Mouse (Mus musculus): ENCODE measurements around the gene Fbxo41. TPM values are rescaled to one million over a fixed set of nuclear protein-coding genes. Genes with fewer than 3 reads are reported as not detected.

Gene Fbxo41
- total RNA-seq (2021), result 1 to 10 TPM; 2.2 to 2.5 TPM
- long read RNA-seq, experiment 1, partial matches to known transcripts, result 0 of 2 reads
- long read RNA-seq, experiment 1, other reads (novel, unspliced or antisense), result 2 of 2 reads
- long read RNA-seq, experiment 2, result 0 reads

GRCm38 (mm10) chr6:85502911-85503250 lies at the start of gene Fbxo41:
Gene Fbxo41 (minus strand): TSS chr6:85502994.
- no peak for DNase-seq (ENCODE audit: low spot score in 2 of 2)

- no peak for DNase-seq (ENCODE audit: low spot score in 2 of 2)
These were observed 44.8 kb upstream of the Fbxo41 start for GRCm38 (mm10) chr6:85547642-85548041.

DNA sequence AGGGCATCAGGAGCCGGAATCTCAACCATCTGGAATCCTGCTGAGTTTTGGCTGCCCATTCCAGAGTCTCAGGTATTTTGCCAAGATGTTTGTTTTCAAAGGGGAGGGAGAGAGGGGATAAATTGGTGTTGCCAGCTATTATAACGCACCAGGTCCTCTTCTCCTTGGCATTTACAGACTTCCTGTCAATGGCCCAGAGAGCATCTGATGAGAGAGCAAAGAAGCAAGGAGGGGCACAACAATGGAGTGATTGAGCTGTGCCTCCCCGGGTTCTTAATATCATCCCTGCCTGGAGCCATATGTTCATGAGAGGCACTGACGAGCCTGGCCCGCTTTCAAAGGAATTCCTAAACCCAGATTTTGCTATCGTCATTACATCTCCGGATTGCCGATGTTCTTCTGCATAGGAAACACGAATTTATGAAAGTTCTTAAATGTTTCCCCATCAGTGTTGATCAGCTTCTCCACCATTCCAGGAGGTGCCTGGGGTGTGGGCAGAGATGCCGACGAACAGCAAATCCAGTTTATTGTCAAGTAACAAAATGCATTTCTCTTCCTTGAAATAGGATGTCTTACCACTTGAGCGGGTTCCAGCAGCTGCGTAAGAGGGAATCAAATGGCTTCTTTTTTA lies 41.6 kb upstream of the Fbxo41 start:
- DNase-seq (ENCODE audit: low spot score in 2 of 2), result no peak

- no peak for DNase-seq (ENCODE audit: low spot score in 2 of 2)
These were observed 40.8 kb upstream of the Fbxo41 start for GRCm38 (mm10) chr6:85543351-85544175.

DNA sequence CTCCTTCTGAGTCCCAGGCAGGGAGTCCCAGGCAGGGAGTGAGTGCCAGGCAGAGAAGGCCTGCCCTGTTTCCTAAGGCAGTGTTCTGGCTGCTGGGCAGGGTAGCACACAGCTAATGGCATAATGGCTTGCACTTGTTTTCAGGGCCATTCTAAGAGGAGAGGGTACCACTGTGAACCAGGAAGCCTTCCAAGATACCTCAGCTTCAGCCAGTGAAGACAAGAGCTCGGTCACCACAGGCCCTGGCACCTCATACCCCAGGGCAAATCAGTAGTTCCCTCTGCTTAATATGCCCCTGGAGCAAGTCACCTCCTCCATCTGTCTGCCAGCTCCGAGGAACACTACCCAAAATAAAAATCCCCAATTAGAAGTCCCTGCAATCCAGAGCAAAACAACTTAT lies 20.0 kb upstream of the Fbxo41 start:
- DNase-seq (ENCODE audit: low spot score in 2 of 2), result no peak

- DNase-seq (ENCODE audit: low spot score in 2 of 2), result no peak
These were observed 19.2 kb upstream of the Fbxo41 start for GRCm38 (mm10) chr6:85522026-85522425.

DNA sequence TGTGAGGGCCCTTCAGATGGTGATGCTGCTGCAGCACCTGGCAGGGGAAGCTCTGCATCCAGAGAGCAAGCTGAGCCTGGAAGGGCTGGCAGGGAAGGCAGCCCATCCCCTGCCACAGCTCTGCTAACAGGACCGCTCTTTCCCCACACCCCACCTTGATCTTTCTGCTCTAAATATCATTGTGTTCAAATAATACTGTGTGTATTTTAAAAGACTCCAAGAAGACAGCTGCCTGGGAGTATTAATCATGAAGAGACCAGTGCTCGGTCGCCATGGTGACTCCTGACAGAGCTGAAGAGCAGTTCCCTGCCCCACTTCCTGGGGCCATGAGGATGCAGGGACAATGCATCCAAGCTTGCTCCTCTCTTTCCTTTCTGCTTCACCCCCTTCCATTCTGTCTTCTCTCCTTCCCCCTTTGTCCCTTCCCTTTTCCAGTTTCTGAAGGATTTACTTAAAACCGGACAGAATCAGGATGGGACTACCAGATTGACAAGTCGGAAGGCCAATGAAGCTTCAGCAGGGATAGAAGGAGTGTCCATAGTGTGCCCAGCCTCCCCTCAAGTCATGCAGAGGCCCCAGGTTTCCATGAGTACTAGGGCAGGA lies 15.4 kb upstream of the Fbxo41 start:
- no peak for DNase-seq (ENCODE audit: low spot score in 2 of 2)

- no peak for DNase-seq (ENCODE audit: low spot score in 2 of 2)
These were observed 13.1 kb upstream of the Fbxo41 start for GRCm38 (mm10) chr6:85515941-85516340.

DNA sequence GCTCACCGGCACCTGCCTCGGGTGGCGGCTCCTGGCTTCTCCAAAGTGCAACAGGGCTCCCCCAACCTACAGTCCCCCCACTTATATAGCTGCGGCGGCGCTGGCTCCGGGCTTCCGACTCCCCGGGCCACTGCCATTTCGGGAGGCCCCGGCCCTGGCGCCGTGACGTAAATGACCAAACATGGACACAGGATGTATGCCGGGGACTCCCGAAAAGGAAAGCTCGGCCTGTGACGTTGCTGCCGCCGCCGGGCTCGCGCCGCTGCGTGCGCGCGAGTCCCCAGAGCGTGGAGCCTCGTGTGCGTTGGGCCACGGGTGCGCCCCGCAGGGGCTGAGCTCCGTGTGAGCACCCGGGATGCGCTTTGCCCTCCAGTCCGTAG lies 10.7 kb upstream of the Fbxo41 start, which contains the start of gene Egr4:
Gene Egr4 (minus strand): TSS at position 59 of the 380 bp plus-strand sequence.
- no peak for DNase-seq (ENCODE audit: low spot score in 2 of 2)

GRCm38 (mm10) chr6:85512577-85513530 lies 10.1 kb upstream of the Fbxo41 start:
- DNase-seq (ENCODE audit: low spot score in 2 of 2), result no peak

DNA sequence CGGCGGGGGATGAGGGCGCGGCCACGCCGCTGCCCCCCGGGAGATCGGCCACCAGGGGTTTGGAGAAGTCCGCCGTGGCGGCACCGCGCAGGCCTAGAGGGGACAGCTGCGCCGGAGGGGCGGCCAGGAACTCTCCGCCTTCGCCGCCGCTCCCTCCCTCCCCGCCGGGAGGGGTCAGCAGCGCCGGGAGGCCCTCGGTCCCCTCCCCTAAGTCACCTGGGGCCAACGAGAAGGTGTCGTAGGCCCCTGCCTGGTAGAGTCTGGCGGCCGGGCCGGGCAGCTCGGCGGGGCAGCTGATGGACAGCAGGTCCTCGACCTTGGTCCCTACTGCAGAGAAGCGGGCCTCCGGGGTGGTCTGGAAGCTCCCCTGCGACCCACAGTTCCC lies 9.3 kb upstream of the Fbxo41 start:
- no peak for DNase-seq (ENCODE audit: low spot score in 2 of 2)

DNA sequence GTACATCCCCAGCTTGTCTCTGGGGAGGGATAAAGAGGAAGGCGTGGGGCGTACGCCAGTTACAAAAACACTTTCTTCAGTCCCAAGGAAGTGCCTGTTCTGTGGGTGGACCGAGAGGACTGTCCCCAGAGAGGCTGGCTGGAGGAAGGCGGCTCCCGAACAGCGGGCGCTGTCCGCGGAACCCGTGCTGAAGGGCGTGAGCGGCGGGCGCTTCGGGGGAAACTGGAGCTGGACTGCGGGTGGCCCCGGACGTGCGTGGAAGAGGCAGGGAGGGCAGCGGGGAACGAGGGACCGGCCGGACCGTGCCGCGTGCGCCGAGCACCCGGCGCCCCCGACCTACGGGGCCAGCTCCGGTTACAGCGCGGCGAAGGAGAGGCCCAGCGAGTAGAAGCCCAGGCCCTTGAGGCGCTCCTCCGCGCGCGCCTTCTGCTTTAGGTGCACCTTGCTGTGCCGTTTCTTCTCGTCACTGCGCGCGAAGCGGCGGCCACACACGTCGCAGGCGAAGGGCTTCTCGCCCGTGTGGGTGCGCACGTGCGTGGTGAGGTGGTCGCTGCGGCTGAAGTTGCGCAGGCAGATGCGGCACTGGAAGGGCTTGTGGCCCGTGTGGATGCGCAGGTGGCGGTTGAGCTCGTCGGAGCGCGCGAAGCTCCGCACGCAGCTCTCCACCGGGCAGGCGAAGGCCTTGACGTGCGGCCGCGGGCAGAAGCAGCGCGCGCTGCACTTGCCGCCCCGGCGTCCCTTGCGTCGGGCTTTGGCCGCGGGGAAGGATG lies 8.7 kb upstream of the Fbxo41 start:
- DNase-seq (ENCODE audit: low spot score in 2 of 2), result peak in 1 of 2 experiments; percentile 38

DNA sequence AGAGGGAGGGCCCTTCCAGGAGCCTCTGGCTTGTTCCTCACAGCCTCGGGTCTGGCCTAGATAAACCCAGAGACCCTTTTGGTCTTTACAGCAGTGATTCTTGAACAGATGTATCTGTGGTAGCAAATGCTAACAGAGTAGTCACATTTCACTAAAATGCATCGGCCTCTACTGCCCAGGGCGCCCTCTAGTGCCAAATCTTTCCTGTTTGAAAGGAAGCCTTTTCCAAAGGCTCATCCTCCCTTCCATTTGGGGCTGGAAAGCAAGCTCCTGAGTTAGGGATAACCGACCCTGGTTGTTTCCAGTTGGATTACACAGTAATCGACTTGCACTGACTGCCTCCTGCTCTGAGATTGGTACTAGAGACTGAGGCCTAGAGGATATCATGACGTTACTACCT lies 7.7 kb upstream of the Fbxo41 start:
- DNase-seq (ENCODE audit: low spot score in 2 of 2), result no peak

DNA sequence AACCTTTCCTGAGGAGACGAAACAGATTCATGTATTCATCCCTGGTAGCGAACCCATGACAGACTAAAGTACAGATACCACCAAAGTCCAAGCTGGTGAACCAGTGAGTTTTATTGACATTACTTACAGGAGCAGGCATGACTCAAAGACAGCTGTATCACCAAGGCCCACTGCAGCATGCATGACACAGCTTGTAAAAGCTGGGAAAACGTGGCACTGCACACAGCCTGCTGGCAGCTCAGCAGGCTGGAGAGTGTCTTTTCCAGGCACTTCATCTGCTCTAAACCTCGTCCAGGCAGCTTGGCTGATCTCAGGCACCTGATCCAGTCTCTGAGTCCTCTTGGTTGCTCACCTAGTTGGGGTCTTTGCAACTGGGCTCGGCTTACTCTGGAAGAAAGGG lies 5.8 kb upstream of the Fbxo41 start:
- no peak for DNase-seq (ENCODE audit: low spot score in 2 of 2)

GRCm38 (mm10) chr6:85504908-85505307 lies 2.1 kb upstream of the Fbxo41 start:
- no peak for DNase-seq (ENCODE audit: low spot score in 2 of 2)

DNA sequence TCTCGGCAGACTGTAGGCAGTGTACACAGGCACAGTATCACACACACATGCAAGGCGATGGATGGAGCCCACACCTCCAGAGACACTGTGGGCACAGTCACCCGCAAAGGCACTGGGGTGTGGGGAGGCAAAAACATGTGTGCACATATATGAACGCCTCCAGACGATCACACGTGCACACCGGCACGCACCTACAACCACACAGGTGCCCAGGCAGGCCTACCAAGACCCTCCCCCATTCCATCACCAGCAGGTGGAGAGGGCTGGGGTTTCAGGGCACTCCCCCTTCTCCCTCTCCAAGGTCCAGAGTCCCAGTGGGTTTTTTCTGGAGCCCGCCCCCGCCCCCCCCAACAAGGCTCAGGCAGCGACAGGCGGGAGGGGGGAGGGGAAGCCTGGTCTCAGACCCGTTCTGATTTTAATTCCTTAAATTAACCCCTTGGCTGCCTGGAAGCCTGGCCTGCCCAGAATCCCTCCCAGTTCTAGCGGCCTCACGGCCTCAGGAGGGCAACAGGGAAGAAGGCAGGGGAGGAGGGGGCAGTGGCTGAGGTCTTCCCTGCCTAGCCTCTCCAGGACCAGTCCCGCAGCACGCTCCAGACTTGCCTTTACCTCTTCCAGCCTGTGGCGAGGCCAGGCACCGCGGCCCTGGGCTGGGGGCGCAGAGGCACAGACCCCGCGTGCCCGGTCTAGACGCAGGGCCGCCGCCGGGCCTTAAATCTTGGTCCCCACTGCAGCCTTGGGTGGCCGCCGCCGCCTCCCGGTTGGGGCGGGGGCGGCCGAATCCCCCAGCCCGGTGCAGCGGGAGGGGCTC lies 487 bp downstream of the Fbxo41 start:
- no peak for DNase-seq (ENCODE audit: low spot score in 2 of 2)

DNA sequence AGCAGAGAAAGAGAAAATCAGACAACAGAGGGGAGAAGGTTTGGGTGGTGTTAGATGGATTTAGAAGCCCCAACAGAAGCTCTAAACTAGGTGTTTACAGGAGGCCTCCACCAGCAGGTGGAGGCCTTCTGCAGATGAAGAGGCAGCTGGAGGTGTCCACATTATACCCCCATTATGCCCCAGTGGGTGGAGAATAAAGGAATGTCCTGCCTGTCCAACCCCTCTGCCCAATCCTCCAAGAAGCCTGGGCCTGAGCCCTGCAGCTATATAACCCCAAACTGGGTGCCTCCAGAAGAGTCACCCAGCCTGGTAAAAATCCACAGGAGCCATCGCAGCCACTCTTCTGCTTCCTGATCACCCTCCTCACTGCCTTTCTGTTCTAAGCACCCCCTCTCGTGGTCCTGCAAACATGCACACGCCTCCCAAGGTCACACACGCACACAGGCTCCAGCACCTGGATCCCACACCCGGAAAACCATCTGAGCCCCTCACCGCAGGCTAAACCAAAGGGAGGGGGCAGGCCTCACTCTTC lies 1.2 kb downstream of the Fbxo41 start:
- no peak for DNase-seq (ENCODE audit: low spot score in 2 of 2)

DNA sequence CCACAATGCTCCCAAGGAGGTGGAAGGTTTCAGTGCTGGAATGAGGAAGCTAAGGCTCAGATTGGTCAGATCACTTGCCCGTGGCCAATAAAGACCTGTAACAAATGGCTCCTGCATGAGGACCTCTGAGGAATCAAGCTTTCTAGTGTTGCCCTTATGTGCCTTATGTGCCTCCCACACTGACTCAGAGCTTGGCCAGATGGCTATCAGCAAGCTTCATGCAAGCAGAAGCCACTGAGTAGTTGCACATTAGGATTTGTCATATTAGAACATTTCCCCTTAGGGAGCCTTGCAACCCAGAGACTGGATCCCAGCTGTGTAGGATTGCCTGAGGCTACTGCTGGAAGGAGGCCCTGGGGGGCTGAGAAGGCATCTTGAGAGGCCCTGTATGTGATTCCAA lies 2.4 kb downstream of the Fbxo41 start:
- DNase-seq (ENCODE audit: low spot score in 2 of 2), result no peak

DNA sequence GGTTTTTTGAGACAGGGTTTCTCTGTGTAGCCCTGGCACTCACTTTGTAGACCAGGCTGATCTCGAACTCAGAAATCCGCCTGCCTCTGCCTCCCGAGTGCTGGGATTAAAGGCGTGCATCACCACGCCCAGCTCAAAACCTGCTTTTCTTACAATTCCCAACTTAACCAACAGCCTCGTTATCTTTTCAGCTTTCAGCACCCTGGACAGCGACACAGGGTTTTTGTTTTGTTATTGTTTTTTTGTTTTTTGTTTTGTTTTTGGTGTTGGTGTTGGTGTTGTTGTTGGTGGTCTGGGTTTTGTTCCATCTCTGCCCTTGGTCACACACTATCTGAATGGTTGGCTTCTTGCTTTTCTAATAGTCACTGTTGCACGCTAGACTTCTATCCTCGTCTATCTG lies 4.6 kb downstream of the Fbxo41 start:
- no peak for DNase-seq (ENCODE audit: low spot score in 2 of 2)
